Mouse (Mus musculus) A20 (cell line): ENCODE measurements at regions not wholly inside any gene's neighbourhood (a gene's known extent, or its start where the extent isn't known, plus 50 kb on each side); places are given as distances from the start of the nearest gene placed in this dataset.

ENCODE experiments used
- DNase-seq: peaks from one replicate; pipeline ENCODE4 v3.0.0-alpha.2; 2011; ENCODE audit warnings: low read depth, low spot score

DNA sequence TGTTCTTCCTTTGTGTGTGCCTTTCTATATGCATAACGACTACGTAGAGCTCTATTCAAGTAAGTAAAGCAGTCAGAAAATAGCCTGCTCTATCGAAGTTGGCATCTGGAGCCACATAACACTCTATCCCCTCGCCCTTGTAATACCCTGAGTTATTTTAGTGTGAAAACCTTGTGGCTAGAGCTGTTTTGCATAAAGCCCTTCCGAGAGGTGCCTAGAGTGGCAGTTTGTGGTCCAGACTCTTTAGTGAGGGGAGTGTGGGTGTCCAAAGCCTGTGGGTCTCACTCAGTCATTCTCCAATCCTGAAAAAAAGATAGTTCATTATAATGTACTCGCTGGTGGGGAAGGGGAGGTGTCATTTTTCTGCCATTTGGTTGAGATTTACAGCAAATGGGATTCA, 855.2 kb upstream of the Car8 start:
- peak; percentile 58 for DNase-seq

DNA sequence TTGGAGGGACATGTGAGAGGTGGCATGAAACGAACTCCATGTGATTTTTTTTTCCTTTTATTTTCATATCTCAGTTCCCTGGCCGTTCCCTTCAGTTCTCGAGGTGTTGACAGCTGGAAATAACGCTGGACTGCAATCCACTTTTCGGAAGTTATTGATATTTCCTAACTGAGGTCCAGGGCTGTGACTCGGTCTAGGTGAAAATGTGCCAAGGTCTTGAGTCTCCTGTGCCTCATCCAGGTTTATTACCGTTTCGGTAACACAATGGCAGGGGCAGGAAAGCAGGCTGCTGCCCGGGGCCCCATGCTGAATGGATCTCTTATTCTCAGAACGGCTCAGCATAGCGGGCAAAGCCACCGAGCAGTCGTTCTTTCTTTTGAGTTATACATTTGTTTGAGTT, 844.7 kb upstream of the Car8 start:
- no peak for DNase-seq

DNA sequence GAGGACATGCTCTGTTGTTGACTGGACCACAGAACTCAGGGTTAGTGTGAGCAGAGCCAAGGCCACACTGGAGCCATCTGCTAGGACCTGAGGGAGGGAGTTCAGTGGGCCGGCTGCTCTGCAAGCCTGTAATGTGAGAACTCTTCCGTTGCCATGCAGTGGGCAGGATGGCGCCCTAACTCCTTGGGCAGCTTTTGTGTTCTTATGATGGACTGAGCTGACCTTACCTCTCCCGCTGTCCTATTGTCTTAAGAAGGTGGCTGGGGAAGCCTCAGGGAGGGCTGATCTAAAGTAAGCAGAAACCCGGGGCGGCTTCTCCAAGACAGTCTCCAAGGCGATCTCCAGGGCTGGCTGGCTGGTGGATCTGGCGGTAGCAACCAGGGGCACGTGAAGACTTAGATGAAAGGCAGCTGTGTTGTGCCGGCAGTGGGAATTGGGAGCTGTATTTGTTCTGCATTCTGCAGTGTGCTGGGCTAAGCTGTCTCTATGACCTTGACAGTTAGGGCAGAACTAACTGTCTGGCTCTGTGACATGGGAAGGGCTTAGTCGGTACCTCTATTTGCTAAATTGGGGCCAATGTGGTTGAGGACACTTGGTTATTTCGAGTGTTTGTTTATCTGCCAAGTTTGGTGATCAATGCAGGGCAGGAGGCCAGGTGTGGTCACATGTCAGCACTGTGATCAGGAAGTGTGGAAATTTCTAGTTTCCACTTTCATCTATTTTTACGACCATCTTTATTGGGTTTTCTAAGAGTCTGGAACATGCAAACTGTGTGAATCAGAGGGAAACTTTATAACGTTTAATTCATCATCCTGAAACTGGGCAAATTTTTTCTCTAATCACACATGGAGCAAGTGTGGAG, 843.1 kb upstream of the Car8 start:
- no peak for DNase-seq

DNA sequence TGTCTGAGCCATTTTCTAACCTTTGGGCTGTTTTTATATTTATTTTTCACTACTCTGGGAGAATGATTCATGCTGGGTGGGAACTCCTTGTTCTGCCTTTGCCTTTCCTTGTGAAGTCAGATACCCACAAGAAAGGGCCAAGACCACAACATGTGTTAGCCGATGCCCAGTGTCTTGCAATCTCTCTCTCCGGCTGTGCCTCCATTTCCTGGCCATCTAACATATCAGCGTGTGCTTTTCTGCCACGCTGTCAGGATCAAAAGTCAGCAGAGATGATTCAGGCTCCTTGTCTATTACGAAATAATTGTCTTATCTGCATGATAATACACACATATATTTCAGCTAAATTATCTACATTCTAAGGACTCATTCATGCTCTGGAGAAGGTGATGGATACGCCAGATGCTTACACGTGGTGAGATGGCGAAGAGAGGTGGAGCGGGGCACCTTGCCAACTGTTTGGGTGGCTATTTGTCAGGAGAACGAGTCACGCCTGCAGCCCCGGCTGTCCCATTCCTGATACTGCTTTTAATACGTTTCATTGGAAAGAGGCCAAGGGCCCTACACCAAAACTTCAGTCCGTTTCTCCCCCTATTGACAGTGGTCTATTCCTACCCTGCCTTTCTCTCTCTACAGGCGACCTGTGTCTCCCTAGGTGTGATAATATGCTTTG, 842.1 kb upstream of the Car8 start:
- DNase-seq, result no peak

DNA sequence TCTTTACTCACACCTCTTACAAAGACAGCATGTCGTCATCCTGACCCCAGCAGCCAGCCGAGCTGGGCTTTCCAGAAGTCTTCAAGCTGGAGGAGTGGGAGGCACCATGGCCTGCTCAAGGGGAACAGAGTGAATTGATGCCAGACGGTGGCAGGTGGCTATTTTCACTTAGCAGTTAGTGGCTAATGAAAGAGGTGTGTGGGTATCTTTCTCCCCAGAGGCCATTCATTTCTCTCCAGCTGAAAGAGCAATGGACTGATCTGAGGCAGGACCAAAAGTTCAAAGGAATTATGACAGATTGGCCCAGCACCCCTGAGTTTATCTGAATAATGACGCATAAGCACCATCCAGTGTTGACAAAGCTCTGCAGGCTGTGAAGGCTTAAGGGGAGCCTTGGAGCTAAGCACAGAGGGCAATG, 841.0 kb upstream of the Car8 start:
- DNase-seq, result no peak

DNA sequence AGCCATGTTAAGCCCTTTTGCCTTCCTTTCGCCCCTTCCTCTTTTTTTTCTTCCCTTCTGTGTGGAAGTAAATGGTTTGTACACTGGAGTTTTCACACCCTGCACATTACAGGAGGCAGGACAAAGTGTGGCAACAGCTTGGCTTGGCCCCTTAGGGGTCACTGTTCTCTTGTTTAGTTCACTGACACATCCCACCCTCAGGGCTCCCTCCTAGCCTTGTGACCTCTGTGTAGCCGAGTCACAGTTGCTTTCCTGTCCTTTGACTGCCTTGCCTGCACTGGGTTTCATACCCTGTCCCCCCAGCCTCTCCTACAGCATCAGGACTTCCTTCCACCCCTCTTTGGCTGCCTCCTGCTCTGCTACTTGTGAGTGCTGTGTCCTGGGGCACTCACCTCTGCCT, 835.6 kb upstream of the Car8 start:
- DNase-seq, result no peak

DNA sequence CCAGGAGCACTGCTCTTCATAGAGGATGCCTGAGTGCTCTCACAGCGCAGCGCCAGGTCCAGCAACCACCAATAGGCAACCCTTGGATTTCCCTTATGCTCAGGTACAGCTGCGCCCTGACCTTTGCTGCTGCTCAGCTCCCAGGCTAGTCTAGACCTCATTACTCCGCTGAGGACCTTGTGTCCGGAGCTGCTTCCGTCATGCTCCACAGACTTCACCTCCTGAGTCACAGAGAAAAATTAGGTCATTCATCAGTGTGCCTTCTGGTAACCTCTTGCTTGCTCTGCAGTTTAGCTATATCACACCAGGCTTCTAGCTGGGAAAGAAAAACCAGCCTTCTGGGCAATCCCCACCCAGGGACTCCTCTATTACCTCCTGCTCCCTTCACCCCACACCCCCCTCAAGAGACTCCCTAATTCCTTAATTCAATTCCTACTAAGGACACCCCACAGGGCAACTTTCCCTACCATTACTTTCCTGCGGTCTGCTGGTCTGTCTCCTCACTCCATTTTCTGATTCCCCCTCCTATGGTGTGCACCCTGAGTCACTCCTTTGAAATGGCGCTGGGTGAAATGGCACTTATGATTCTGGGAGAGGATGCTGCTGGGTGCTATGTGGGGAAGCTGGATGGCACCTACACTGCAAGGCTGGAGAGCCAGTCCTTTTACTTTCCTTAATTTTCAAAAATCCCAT, 835.0 kb upstream of the Car8 start:
- no peak for DNase-seq

DNA sequence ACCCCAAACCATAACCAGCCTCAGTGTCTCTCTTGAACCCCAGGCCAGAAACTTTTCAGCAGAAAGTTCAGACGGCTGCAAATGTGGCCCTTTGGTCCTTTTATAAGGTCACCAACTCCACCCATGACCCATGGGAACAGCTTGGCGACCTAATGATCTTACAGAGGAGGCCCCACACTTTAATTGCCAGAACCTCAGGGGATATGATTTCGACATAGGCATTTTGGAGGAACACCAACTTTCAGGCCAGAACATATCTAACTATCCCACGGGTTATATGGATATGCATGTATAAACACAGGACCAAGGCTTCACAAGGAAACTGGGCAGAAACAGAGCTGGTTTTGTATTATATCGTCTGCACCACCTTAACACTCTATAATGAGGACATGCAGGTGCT, 833.5 kb upstream of the Car8 start:
- DNase-seq, result no peak

DNA sequence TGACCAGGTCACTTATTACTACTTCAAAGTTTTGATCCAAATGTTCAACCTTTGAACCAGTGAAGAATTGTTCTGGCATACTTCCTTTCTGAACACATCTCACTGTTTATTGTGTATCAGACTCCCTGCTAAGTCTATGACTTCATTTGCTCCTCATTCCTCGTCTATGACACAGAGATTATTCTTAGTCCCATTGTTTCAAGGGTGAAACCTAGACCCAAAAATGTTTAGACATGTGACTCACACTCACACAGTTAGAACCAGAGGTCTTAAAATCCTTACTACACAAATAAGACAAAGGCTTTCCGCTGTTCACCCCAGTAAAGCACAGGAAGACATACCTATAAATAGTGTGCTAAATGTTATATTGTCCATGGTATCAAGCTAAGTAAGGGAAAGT, 829.0 kb upstream of the Car8 start:
- DNase-seq, result no peak

DNA sequence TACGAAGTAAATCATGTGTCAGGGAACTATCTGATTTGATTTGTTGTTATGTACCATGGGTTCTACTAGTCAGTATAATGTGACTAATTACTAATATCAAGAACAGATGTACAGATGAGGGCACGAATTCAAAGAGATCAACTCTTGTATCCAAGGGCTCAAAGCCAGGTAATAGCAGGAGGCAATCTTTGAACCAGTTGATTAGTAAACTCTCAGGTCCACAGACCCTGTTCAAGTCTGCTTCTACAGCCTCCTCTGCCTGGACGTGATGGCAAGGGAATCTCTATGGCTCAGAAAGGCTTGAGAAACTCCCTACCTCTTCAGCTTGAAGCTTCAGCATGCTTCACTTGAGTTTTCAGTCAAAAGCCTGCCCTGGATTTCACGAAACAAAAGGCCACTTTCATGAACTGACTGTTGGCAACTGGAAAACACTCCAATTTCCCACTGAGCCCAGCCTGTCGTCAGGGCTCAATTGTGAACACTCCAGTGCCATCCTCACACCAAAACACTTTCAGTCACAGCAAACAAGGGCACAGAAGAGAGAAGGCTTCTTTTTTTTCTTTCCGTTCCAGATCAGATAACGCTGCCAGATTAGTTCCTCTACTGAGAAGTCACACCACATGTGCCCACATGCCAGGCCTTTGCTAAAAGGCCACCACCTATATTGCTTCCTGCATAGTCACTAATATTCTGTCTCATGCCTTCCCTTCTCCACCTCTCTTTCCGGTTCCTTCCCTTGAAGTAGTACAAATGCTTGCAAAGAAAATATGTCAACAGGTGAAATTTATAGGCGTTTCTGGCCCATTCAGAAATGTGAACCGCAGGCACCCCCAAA, 827.4 kb upstream of the Car8 start:
- no peak for DNase-seq

DNA sequence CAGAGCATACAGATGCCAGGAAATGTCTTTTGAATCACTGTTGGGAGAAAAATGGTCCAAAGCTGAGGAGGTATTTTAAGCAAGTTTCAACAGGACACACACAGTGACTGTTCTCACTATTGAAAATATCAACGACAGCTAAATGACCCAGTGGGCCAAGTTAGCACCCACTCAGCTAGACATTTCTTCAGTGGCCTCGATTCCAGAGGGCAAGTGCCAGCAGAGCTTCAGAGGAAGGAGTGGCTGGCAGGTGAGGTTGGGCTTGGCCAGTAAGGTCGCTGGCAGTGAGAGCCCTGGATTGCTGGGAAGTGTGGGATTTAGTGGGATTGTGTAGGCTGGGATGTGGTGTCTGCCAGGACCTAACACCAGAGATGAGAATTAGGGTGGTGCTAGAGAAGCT, 823.1 kb upstream of the Car8 start:
- no peak for DNase-seq

DNA sequence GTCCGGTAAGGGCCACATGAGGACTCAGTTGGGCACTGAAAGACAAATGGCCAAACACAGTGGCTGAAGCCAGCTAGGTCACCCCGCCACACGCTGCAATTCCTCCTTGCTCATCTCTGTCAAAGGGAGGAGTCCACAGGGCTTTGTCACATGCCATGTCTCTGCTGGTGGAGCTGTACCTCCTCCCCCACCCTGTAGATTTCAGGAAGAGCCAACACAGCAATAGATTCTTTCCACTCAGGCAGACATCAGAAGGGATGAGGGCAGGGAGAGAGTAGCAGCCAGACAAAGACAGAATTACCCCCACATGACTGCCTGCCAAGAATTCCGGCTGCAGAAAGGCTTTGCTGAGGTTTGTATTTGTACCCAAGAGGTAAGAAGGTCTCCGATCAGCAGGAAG, 821.4 kb upstream of the Car8 start:
- no peak for DNase-seq

DNA sequence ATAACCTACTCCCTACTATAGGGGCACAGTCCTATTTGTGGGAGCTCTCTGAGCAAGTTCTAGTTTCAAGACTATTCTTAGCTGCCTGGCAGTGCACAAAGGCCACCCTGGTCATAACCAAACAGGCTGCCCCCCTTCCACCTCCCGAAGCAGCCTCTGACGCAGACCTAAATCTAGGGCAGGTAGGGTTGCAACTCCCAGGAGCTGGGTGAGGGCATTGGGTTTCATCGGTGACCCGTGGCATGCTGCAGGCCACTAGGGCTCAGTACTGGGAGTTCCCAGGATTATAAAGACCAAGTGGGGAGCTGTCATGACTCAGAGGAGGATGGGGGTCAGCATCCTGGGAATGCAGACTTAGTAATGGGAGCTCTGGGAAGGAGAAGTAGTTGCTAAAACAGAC, 818.8 kb upstream of the Car8 start:
- DNase-seq, result no peak

DNA sequence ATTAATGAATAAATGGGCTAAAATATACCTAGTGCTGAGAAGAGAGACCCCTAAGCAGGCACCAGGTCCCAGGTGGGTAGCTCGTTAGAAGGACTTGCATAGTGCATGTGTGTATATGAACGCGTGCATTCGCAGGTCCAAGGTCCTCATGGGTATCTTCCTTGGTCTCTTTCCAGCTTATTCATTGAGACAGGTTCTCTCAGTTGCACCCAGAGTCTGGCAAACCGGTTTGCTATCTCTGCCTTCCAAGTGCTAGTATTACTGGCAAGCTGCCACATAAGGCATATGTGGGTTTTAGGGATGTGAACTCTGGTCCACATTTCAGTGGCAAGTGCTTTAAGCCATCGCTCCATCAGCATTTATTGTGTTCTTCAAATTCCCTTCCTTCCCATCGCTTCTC, 818.3 kb upstream of the Car8 start:
- DNase-seq, result no peak

DNA sequence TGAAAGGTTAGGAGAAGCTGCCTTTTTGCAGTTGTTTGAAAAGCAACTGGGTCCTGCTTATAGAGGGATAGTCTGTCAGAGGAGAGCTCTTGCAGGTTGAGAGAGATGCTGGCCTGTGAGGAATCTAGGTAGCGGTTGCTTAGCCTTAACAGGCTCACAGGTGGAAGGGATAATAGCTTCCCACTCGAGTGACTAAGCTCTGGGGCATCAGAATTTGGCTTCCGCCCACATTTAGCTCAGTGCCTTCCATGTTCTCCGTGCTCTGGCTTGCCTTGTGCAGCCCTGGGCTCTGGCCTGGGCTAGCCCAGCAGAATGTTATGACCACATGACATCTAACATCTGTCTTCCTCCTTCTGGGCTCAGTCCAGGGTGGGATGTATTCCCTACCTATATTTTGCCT, 817.0 kb upstream of the Car8 start:
- DNase-seq, result no peak

DNA sequence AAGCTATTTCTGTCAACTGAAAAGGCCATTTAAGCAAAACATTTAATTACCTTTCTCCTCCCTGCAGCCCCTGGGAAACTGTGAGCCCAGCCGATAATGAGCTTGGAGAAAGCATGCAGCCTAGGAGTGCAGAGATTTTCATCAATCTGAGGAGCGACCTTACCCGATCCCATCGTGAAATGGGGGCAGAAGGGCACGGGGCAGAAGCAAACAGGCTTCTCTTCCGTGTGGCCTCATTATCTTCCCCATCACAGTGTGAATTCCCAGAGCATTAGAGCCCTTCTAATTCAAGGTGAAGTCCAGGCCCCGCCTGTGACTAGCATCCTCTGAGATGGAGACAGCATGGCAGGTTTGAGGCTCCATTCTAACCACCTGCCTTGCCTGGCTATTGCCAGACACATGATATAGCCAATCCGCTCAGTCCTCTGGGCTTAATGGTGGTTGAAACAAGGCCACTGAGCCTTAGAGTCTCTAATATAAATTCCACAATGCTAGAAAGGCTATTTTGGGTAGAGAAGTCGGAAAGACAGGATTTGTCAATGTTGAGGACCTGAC, 816.5 kb upstream of the Car8 start:
- DNase-seq, result no peak

DNA sequence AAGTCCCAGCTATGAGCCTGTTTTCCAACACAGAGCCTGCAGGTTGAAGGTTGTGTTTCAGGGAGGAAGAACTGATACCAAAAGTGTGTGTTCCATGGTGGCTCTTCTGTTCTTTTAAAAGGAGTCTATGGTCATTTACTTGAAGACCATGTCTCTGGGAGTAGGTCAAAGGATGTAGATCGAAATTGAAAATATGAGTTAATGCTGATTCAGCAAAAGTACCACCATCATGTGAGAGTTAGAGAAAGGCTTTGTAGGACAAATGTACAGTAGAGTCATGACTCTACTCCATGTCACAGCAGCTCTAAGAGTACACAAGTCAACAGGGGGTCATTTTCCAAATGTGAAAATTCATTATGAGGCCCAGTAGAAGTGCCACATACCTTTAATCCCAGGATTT, 810.0 kb upstream of the Car8 start:
- no peak for DNase-seq

DNA sequence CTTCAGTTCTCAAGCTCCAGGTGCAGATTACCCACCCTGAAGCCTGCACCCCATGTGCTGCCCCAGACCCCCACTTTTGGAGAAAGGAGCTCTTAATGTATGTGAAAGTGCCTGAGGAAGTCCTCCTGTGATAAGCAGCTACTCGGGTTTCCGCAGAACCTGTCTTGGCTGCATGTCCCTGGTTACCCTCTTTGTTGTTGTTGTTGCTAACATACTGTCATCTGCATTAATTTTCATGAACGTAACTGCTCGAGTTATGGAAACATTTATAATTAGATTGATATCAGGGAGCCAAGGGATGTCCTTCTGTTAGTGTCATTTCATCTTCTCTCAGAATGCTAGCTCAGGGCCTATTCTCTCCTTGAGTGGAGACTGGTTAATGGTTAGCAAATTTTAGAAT, 808.3 kb upstream of the Car8 start:
- no peak for DNase-seq

DNA sequence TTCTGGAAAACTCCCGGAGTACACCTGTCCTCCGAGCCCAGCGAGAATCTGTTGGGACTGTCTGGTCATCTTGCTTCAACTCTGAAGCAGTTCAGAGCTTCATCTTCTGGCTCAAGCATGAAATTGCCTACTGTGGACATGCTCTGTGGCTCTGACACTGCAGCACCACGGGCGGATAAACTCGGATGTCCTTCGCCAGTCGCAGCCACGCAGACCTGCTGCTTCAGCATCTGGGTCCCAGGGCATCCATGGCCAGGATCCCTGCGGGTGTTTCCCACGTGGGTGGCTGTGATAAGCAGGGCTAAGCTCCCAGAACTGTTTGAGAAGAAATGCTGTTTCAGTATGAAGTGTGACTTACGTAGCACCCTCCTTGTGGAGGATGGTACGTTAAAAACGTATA, 807.6 kb upstream of the Car8 start:
- no peak for DNase-seq

DNA sequence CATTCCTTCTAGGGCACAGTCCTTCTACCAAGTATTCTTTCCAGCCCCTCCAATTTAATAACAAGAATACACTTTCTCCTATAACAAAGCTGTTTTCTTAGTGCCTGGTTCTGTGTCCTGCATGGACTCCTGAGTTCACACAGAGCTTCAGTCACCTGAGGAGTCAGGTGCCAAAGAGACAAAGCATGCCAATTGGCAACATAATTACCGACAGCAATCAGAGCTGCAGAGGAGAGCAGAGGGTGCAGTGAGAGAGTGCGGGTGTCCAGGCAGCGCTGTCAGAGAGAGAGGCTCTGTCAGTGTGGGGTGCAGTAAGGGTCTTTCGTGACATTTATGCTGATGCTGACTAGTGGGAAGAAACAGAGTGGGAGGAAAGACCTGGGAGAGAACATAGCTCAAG, 807.2 kb upstream of the Car8 start:
- DNase-seq, result no peak

DNA sequence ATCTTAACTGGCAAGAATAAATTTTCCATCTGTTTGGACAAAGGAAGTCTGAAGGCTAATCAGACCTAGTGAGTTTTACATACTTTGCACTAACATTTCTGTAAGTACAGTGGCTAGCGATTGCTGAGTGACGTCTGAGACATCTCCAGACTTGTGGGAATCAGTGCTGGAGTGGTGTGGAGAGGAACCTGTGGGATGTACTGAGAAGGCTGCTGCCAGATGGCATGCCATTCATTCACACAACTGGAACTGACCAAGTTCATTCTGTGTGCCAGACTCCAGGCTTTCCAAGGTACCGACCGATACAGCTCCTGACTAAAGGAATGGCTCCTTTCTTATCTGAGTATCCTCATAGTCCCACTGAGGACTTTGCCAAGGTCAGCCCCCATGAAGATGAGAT, 797.2 kb upstream of the Car8 start:
- no peak for DNase-seq

DNA sequence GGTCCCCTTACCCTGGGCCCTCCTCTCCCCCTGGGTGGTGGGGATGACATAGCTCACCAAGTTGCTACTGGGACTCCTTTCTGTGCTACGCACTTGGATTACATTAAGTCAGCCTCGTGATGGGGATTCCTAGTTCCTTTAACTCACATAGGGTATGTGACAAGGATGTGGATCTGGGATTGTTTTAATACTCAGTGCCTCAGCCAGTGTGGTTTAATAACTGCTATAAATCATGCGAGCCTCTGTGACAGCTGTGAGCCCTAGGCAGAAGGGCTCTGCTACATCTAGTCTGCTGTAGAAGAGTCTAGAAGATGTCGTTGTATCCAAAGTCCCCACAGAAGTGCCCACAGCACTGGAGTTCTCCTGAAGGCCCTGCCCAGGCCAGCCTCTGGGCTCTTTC, 796.5 kb upstream of the Car8 start:
- DNase-seq, result no peak
